In genomic region chr6:141250984-141251383, GRCm38 (mm10) we compare ENCODE assay signal across 10 mouse cellular contexts. TPM values are rescaled to one million over a fixed set of nuclear protein-coding genes. Genes with fewer than 3 reads are reported as not detected.
DNase-seq lines count a peak whose midpoint lies in the region; ATAC-seq and TF ChIP-seq lines count a peak whose summit lies in the region.
"Had no signal": no experiment of that assay in that cellular context is flagged by ENCODE, and none has a peak within 500 bp of the region (broad histone marks: within the 10 kb centered on the region; RNA-seq: fewer than 3 reads in every experiment).

No protein-coding gene starts in this region.

- peak overlapping the region; percentile 31 for H3K9ac ChIP-seq in heart, adult 2 months (ENCODE audit: low read depth, low read length)
- no peak overlapping the region for H3K9ac ChIP-seq in liver, embryonic 12.5 days

- peak overlapping the region; percentile 95 for H3K27ac ChIP-seq in heart, adult 2 months
- no peak overlapping the region for H3K27ac ChIP-seq in liver, embryonic 12.5 days

- H3K4me2 ChIP-seq in liver, embryonic 12.5 days, result peak overlapping the region; percentile 64; the same call in 1 of the 2 replicates

- H3K4me1 ChIP-seq in heart, adult 2 months (ENCODE audit: control insufficient read depth, insufficient read depth, low read length), result no peaks in the 10 kb centered on the region; the same call in 1 of the 2 replicates
- H3K4me1 ChIP-seq in liver, embryonic 12.5 days, result no peaks in the 10 kb centered on the region

- no peaks in the 10 kb centered on the region for H3K27me3 ChIP-seq in heart, adult 2 months (ENCODE audit: control insufficient read depth, insufficient read depth, low read length)
- H3K27me3 ChIP-seq in liver, embryonic 12.5 days (replicated peaks), result peaks cover 39% of the 10 kb centered on the region

- no peak for TF ChIP-seq POLR2A in heart, adult 2 months (IDR thresholded peaks at IDR 0.05; ENCODE audit: insufficient read depth, low read depth, low read length)

- intact Hi-C loops in heart, adult 2 months (cut with DNase I), result loop anchor here (5.0 kb wide), 1 partner anchor 196 kb away; no protein-coding TSS in a partner anchor

- H3K9me3 ChIP-seq in liver, embryonic 12.5 days (replicated peaks), result no peaks in the 10 kb centered on the region

- peak overlapping the region; percentile 70 for H3K4me3 ChIP-seq in heart, adult 2 months
- peak overlapping the region; percentile 52; the same call in 1 of the 2 replicates for H3K4me3 ChIP-seq in liver, embryonic 12.5 days
- H3K4me3 ChIP-seq: myocyte had no signal

- 26% methylated on average over 6 of the region's 6 CpGs for WGBS in heart, adult 2 months
- 41% methylated on average over 6 of the region's 6 CpGs for WGBS in liver, embryonic 12.5 days (ENCODE audit: insufficient replicate concordance)

- no peak for TF ChIP-seq EP300 in heart, adult 2 months (IDR thresholded peaks at IDR 0.05; ENCODE audit: insufficient read depth, low read depth, low read length)

- peaks cover 2% of the 10 kb centered on the region for H3K79me2 ChIP-seq in heart, adult 2 months (replicated peaks; ENCODE audit: control insufficient read depth, insufficient read depth, low read length)

- DNase-seq in heart, adult 2 months, result no peak
- no peak for DNase-seq in heart, postnatal 4 days
- DNase-seq in retina, postnatal 1 day, result peak; percentile 8
- DNase-seq in retina, embryonic 14.5 days (ENCODE audit: low spot score), result no peak
- no peak for DNase-seq in embryo, embryonic 10 days (ENCODE audit: low spot score)
- no peak for DNase-seq in embryo, embryonic 11 days
- no peak for DNase-seq in gastrocnemius, postnatal 4 days (ENCODE audit: low spot score in 2 of 2)

- H3K36me3 ChIP-seq in heart, adult 2 months (ENCODE audit: control insufficient read depth, insufficient read depth, low read length), result no peaks in the 10 kb centered on the region; the same call in 1 of the 2 replicates
- H3K36me3 ChIP-seq in liver, embryonic 12.5 days, result no peaks in the 10 kb centered on the region

- no peak for ATAC-seq in liver, embryonic 12.5 days
- ATAC-seq: inflammation-experienced regulatory T-cells, adult 6 months had no signal

- TF ChIP-seq CTCF in heart, adult 2 months (IDR thresholded peaks at IDR 0.05), result no peak

RNA-seq across cellular contexts. Expression of gene Pde3a, which starts 1.9 kb away (rescaled TPM):
- 10 to 100 TPM; 64.6 to 72.3 TPM for total RNA-seq in heart, adult 2 months (2021)
- 18.0 and 23.9 TPM in 2 replicates for polyA plus RNA-seq in heart, adult 2 months (2012; rRNA removed)
- total RNA-seq in heart, postnatal 4 days (2021), result 10 to 100 TPM; 56.1 to 57.0 TPM
- 2.8 and 2.9 TPM in 2 replicates for polyA plus RNA-seq in liver, embryonic 12.5 days (2016; fragmentation: Nextera tagmentation; extraction: Ambion mirVana)
- 10 to 100 TPM; 11.9 to 13.3 TPM for total RNA-seq in gastrocnemius, postnatal 4 days (2021)
- polyA plus RNA-seq: inflammation-experienced regulatory T-cells, adult 6 months; myocyte had no signal
